Mouse (Mus musculus): ENCODE measurements around the gene Plekhg5. TPM values are rescaled to one million over a fixed set of nuclear protein-coding genes. Genes with fewer than 3 reads are reported as not detected.

Plekhg5 gene
- polyA plus RNA-seq, 1 experiment: 5.5 TPM

- Histone ChIP-seq H3K9me3 (no peaks in the 10 kb centered on the region), H3K36me3 (replicated peaks; ENCODE audit: low read length) (peaks cover 30% of the 10 kb centered on the region), H3K4me3 (replicated peaks) (peak within 1 kb of the TSS; percentile 98), H3K4me1 (peaks cover 64% of the 10 kb centered on the region), H3K27me3 (replicated peaks) (peaks cover under 1% of the 10 kb centered on the region)
- no peak for TF ChIP-seq GATA1 (IDR thresholded peaks at IDR 0.05; ENCODE audit: borderline replicate concordance, low read length)
- TF ChIP-seq FLI1 (IDR thresholded peaks at IDR 0.05; ENCODE audit: low read length): no peak
These were observed 33.9 kb upstream of the Plekhg5 start, which contains the start of gene Tas1r1 for GRCm38 (mm10) chr4:152038225-152038984. Gene Tas1r1, minus strand, starts transcription at chr4:152038568.

DNA sequence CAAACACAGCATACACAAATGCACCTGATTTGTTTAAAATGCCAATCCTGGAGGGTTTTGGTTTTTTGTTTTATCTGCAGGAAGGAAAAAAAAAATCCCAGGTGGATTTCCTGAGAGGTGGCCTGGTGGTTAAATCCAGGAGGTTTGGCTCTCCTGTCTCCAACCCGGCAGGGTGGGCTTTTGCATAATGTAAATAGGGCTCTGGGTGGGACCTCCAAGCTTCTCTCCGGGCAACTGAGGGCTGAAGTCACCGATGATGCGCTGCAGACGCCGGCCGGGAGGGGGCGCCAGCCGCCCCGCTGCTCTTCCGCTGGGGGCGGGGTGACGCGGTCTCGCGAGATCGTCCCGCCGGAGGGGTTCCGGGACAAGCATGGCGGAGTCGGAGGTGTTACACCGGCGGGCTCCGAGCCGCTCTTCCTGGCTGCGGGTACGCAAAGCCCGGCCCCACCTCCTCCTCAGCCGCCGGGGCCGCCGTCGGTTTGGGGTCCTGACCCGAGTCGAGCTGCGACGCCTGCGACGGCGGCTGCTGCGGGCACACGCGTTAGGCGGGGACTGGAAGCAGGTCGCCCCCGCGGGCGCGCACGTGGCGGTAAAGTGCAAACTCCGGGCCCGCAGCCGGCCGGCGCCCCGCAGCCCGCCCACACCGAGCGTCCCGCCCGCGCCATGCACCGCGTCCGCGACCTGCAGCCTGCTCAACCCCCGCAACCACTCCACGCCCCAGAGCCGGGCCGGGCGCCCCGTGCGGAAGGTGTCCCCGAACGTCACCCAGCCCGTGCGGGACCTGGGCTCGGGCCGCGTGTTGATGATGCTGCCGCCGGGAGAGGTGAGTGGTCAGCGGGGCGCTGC lies 33.1 kb upstream of the Plekhg5 start, which contains the start of gene Nol9:
Gene Nol9 (plus strand): TSS at position 337 of the 846 bp plus-strand sequence.
- Histone ChIP-seq H3K36me3 (replicated peaks; ENCODE audit: low read length) (peaks cover 34% of the 10 kb centered on the region), H3K4me1 (peaks cover 60% of the 10 kb centered on the region), H3K27me3 (replicated peaks) (no peaks in the 10 kb centered on the region), H3K9me3 (no peaks in the 10 kb centered on the region), H3K4me3 (replicated peaks) (peak within 1 kb of the TSS; percentile 98)
- no peak for TF ChIP-seq GATA1 (IDR thresholded peaks at IDR 0.05; ENCODE audit: borderline replicate concordance, low read length)
- no peak for TF ChIP-seq FLI1 (IDR thresholded peaks at IDR 0.05; ENCODE audit: low read length)

DNA sequence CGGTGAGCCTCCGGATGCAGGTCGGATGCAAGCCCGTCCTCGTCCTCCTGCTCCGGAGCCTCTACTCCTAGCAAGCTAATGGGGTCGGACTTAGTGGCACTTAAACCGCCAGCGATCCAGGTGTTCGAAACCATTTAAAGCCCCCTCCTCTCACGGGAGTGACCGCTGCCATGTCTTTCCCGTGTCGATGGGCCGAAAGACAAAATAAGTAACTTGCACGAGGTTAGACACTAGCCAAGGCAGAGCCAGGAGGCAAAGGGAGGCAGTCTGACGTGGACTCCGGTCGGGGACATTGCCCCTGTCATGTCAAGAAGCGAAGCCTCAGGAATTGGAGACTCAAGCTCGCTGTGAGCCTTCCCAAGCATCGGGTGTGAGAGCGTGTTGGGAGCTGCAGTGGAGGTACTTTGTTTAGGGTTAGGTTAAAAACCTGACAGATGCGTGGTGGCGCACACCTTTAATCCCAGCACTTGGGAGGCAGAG lies 32.4 kb upstream of the Plekhg5 start:
- H3K27me3 ChIP-seq (replicated peaks): no peaks in the 10 kb centered on the region
- H3K36me3 ChIP-seq (replicated peaks; ENCODE audit: low read length): peaks cover 40% of the 10 kb centered on the region
- H3K9me3 ChIP-seq: no peaks in the 10 kb centered on the region
- H3K4me3 ChIP-seq (replicated peaks): peak overlapping the region; percentile 98
- H3K4me1 ChIP-seq: peaks cover 60% of the 10 kb centered on the region
- TF ChIP-seq GATA1 (IDR thresholded peaks at IDR 0.05; ENCODE audit: borderline replicate concordance, low read length) (no peak), FLI1 (IDR thresholded peaks at IDR 0.05; ENCODE audit: low read length) (no peak)

DNA sequence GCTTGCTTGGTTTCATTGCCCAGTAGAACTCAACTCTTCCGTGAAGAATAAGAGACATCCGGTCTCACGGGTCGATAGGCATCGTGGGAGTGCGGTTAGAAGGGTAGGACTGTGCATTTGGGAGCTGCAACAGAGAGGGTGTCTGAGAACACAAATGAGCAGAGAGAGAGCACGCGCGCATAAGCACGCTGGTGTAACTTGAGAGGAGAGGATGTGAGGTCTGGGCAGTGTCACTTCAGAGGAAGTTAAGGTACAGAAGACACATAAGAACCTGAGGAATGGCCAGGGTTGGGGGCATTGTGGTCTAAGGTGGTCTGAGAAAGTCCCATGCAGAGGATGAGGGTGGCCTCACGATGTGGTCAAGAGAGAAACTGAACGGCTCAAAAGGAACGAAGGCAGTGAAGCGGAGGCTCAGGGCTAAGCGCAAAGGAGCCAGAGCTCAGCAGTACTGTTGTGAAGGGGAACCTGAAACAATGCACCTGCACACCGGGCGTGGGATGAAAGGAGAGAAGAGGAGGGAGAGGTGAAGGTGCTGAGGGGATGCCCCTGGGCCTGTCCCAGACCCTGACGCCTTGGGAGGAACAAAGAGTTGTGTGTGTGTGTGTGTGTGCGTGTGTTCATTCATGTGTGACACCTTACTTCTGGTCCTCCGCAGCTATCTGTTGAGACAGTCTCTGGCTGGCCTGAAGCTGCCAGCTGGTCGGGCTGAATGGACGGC lies 30.2 kb upstream of the Plekhg5 start:
- TF ChIP-seq FLI1 (IDR thresholded peaks at IDR 0.05; ENCODE audit: low read length) (no peak), GATA1 (IDR thresholded peaks at IDR 0.05; ENCODE audit: borderline replicate concordance, low read length) (no peak)
- no peaks in the 10 kb centered on the region for H3K9me3 ChIP-seq
- no peaks in the 10 kb centered on the region for H3K27me3 ChIP-seq (replicated peaks)
- peaks cover 59% of the 10 kb centered on the region for H3K4me1 ChIP-seq
- H3K36me3 ChIP-seq (replicated peaks; ENCODE audit: low read length): peaks cover 60% of the 10 kb centered on the region
- peak overlapping the region; percentile 7 for H3K4me3 ChIP-seq (replicated peaks)

GRCm38 (mm10) chr4:152043171-152043570 lies 29.1 kb upstream of the Plekhg5 start:
- Histone ChIP-seq H3K36me3 (replicated peaks; ENCODE audit: low read length) (peaks cover 71% of the 10 kb centered on the region), H3K4me1 (peaks cover 48% of the 10 kb centered on the region), H3K4me3 (replicated peaks) (no peak overlapping the region), H3K27me3 (replicated peaks) (no peaks in the 10 kb centered on the region), H3K9me3 (no peaks in the 10 kb centered on the region)
- TF ChIP-seq FLI1 (IDR thresholded peaks at IDR 0.05; ENCODE audit: low read length) (no peak), GATA1 (IDR thresholded peaks at IDR 0.05; ENCODE audit: borderline replicate concordance, low read length) (no peak)

DNA sequence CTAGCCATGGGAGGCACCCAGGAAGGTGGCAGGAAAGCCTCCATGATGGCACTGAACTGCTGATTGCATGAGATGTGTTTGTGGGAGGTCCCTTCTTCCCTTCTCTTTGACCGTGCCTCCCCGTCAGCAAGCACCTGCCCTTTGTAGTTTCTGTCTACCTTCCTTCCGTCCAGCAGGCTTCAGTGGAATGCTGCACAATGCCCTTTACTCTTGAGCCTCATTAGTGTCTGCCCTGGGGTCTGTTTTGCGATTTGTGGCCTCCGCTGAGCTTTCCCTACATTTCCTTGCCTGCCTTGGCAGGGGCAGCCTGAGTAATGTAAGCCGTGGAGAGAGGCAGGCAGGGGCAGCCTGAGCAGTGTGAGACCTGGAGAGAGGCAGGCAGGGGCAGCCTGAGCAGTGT lies 27.7 kb upstream of the Plekhg5 start:
- Histone ChIP-seq H3K9me3 (no peaks in the 10 kb centered on the region), H3K36me3 (replicated peaks; ENCODE audit: low read length) (peaks cover 82% of the 10 kb centered on the region), H3K27me3 (replicated peaks) (no peaks in the 10 kb centered on the region), H3K4me3 (replicated peaks) (no peak overlapping the region), H3K4me1 (peaks cover 42% of the 10 kb centered on the region)
- TF ChIP-seq GATA1 (IDR thresholded peaks at IDR 0.05; ENCODE audit: borderline replicate concordance, low read length) (no peak), FLI1 (IDR thresholded peaks at IDR 0.05; ENCODE audit: low read length) (no peak)

DNA sequence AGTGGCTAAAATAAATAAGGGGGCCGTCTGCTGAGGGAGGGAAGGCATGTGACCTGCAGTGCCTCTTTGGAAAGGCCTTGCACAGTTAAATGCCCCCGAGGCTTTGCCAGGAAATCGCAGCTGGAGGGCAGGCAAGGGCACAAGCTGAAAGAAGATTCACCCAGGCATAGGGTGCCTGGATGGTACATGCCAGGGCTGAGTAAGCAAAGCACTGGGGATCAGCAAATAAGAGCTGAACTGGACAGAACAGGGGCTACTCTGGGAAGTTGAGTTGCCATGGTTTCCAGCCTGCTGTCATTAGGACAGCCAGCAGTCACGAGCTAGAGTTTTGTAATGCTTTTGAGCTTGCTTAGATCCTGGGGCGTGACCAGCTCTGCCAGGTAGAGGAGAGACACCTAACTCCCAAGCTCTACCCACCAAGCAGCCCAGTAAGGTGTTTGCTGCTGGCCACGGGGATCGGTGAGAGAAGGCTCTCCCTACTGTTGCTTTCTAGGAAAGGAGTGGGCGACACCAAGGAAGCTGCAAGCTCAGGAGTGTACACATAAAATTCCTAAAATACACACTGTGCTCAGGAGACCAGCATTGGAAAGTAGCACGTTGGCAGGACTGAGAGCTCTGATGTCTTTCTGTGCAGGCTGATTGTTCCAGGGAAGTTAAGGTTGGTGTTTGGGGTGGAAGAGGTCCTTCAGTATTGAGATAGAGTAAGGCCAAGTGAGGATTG lies 9.7 kb upstream of the Plekhg5 start:
- no peak overlapping the region for H3K4me3 ChIP-seq (replicated peaks)
- H3K36me3 ChIP-seq (replicated peaks; ENCODE audit: low read length): peaks cover 62% of the 10 kb centered on the region
- TF ChIP-seq FLI1 (IDR thresholded peaks at IDR 0.05; ENCODE audit: low read length) (no peak), GATA1 (IDR thresholded peaks at IDR 0.05; ENCODE audit: borderline replicate concordance, low read length) (no peak)
- peaks cover 14% of the 10 kb centered on the region for H3K4me1 ChIP-seq
- no peaks in the 10 kb centered on the region for H3K9me3 ChIP-seq
- no peaks in the 10 kb centered on the region for H3K27me3 ChIP-seq (replicated peaks)

- Histone ChIP-seq H3K27me3 (replicated peaks) (peaks cover 12% of the 10 kb centered on the region), H3K36me3 (replicated peaks; ENCODE audit: low read length) (peaks cover 18% of the 10 kb centered on the region), H3K9me3 (no peaks in the 10 kb centered on the region), H3K4me1 (peaks cover 39% of the 10 kb centered on the region), H3K4me3 (replicated peaks) (peak overlapping the region; percentile 51)
- TF ChIP-seq GATA1 (IDR thresholded peaks at IDR 0.05; ENCODE audit: borderline replicate concordance, low read length): no peak
- no peak for TF ChIP-seq FLI1 (IDR thresholded peaks at IDR 0.05; ENCODE audit: low read length)
These were observed 5.0 kb upstream of the Plekhg5 start for GRCm38 (mm10) chr4:152067280-152067679.
